Mouse (Mus musculus) lung, postnatal 4 days (tissue): Measurements from ENCODE around the gene 1700012B09Rik.

Experiments used
- DNase-seq, 2 experiments: peaks; one replicate each; pipeline ENCODE4 v3.0.0; 2021

Gene 1700012B09Rik

GRCm38 (mm10) chr9:14770803-14771471 lies at the start of gene 1700012B09Rik:
Gene 1700012B09Rik (minus strand): TSS chr9:14771030.
- peak in 1 of 2 experiments; percentile 29 for DNase-seq

GRCm38 (mm10) chr9:14810111-14810510 lies 39.3 kb upstream of the 1700012B09Rik start:
- no peak for DNase-seq

- DNase-seq, result no peak
Measured at GRCm38 (mm10) chr9:14806786-14807185, 36.0 kb upstream of the 1700012B09Rik start.

- no peak for DNase-seq
Measured at GRCm38 (mm10) chr9:14805714-14806113, 34.9 kb upstream of the 1700012B09Rik start.

GRCm38 (mm10) chr9:14787356-14787755 lies 16.5 kb upstream of the 1700012B09Rik start:
- DNase-seq, result no peak

- DNase-seq, result peak; percentile 92 to 95
Measured at GRCm38 (mm10) chr9:14784039-14785002, 13.5 kb upstream of the 1700012B09Rik start, which contains the start of the genes Mre11a and Ankrd49. Gene Mre11a (plus strand): TSS chr9:14784654. Gene Ankrd49 (minus strand): TSS chr9:14784856.

GRCm38 (mm10) chr9:14778341-14778740 lies 7.5 kb upstream of the 1700012B09Rik start:
- DNase-seq, result no peak

- no peak for DNase-seq
Measured at GRCm38 (mm10) chr9:14773813-14774212, 3.0 kb upstream of the 1700012B09Rik start.

GRCm38 (mm10) chr9:14772074-14772473 lies 1.2 kb upstream of the 1700012B09Rik start:
- no peak for DNase-seq

GRCm38 (mm10) chr9:14769811-14770210 lies 1.0 kb downstream of the 1700012B09Rik start:
- DNase-seq, result no peak

- DNase-seq, result peak in 1 of 2 experiments; percentile 54
Measured at GRCm38 (mm10) chr9:14764765-14765164, 6.1 kb downstream of the 1700012B09Rik start.

GRCm38 (mm10) chr9:14759261-14759660 lies 11.6 kb downstream of the 1700012B09Rik start:
- no peak for DNase-seq

GRCm38 (mm10) chr9:14758590-14758989 lies 12.2 kb downstream of the 1700012B09Rik start:
- DNase-seq, result no peak

- no peak for DNase-seq
Measured at GRCm38 (mm10) chr9:14754469-14754868, 16.4 kb downstream of the 1700012B09Rik start.

GRCm38 (mm10) chr9:14753947-14754346 lies 16.9 kb downstream of the 1700012B09Rik start:
- no peak for DNase-seq

GRCm38 (mm10) chr9:14752001-14752522 lies 18.8 kb downstream of the 1700012B09Rik start, which contains the start of gene Fut4:
Gene Fut4 (minus strand): TSS chr9:14752393.
- peak; percentile 77 to 87 for DNase-seq

GRCm38 (mm10) chr9:14751503-14752000 lies 19.3 kb downstream of the 1700012B09Rik start:
- peak in 1 of 2 experiments; percentile 47 for DNase-seq

- peak; percentile 25 to 47 for DNase-seq
Measured at GRCm38 (mm10) chr9:14750901-14751502, 19.8 kb downstream of the 1700012B09Rik start.

GRCm38 (mm10) chr9:14740151-14740924 lies 30.5 kb downstream of the 1700012B09Rik start, which contains the start of gene Piwil4:
Gene Piwil4 (minus strand): TSS chr9:14740733.
- DNase-seq, result no peak

- no peak for DNase-seq
Measured at GRCm38 (mm10) chr9:14739498-14740150, 31.2 kb downstream of the 1700012B09Rik start.
